Mouse (Mus musculus) testis, adult 2 months (tissue): ENCODE measurements at regions not wholly inside any gene's neighbourhood (a gene's known extent, or its start where the extent isn't known, plus 50 kb on each side); places are given as distances from the start of the nearest gene placed in this dataset.

Experiments
- CTCF ChIP-seq: fragments of 200-500 bp; IDR thresholded peaks from 2 replicates; pipeline ENCODE4 v1.5.1; 2012; ENCODE audit warnings: low read depth, mild to moderate bottlenecking, inconsistent platforms, low read length, moderate library complexity; ENCODE audit not compliant: control insufficient read depth, insufficient read depth, insufficient replicate concordance
- POLR2A ChIP-seq: fragments of 200-500 bp; IDR thresholded peaks from 2 replicates; pipeline ENCODE4 v1.6.1; 2012; ENCODE audit warnings: low read depth, mild to moderate bottlenecking, inconsistent platforms, low read length, moderate library complexity; ENCODE audit not compliant: control insufficient read depth

DNA sequence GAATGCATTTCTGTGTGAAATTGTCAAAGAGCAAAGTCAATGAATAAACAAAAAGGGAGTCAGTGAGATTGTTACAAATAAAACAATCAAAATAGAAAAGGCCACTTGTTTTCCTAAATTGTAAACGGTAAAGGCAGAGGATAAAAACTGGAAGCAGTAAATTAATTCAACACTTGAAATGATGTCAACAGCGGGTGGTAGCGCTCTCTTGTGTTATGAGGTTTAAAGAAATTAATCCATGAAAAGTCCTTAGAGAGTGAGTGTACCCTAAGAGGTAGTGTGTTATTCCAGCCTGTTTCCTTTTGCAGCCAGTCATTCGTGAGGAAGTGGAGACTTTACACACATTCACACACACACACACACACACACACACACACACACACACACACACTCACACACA lies 73.2 kb upstream of the Zc3h12c start:
- no peak for TF ChIP-seq CTCF
- no peak for TF ChIP-seq POLR2A
